Mouse (Mus musculus) bone marrow macrophage, adult 2 months (primary cell): ENCODE results near the gene Arhgef19.

Experiments
- CTCF ChIP-seq: IDR thresholded peaks from 2 replicates; pipeline ENCODE4 v1.5.1; 2012; ENCODE audit warnings: low read depth, mild to moderate bottlenecking, low read length, moderate library complexity
- POLR2A ChIP-seq: IDR thresholded peaks from 2 replicates; pipeline ENCODE4 v1.6.1; 2012; ENCODE audit warnings: mild to moderate bottlenecking, low read depth, low read length, borderline replicate concordance

DNA sequence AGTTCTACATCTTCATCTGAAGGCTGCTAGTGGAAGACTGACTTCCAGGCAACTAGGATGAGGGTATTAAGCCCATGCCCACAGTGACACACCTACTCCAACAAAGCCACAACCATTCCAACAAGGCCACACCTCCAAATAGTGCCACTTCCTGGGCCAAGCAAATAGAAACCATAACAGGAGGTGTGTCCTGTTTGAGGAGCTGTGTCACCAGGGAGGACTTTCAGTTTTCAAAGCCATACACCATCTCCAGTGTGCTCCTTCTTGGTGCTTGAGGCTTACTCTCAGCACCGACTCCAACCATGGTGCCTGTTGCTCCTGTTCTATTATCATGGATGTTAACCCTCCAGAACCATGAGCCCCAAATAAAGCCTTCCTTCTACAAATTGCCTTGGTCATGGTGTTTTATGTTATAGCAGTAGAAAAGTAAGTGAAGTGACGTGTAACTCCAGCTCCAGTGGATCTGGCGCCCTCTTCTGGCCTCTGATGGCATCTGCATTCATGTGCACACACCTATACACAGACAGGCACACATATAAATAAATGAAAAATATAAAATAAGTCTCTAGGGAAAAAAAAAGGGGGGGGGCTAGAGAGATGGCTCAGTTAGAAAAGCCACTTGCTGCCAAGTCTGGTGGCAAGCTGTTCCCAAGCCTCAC lies 26.8 kb downstream of the Arhgef19 start:
- TF ChIP-seq POLR2A (no peak), CTCF (no peak)
